Mouse (Mus musculus): ENCODE results near the gene Urah. TPM values are rescaled to one million over a fixed set of nuclear protein-coding genes. Genes with fewer than 3 reads are reported as not detected.

The Urah gene
- total RNA-seq, 2 experiments from 2014 or later: 0.39 to 0.83 TPM

- intact Hi-C loops (cut with DNase I): loop anchor here (10.0 kb wide), 1 partner anchor 762 kb away; no protein-coding TSS in a partner anchor
- DNase-seq (ENCODE audit: low spot score): no peak
Measured at GRCm38 (mm10) chr7:140836243-140837115, 1.7 kb downstream of the Urah start.

- intact Hi-C loops (cut with DNase I): loop anchor here (10.0 kb wide), 1 partner anchor 765 kb away; no protein-coding TSS in a partner anchor
- no peak for DNase-seq (ENCODE audit: low spot score)
Measured at GRCm38 (mm10) chr7:140839556-140839955, 4.7 kb downstream of the Urah start.

GRCm38 (mm10) chr7:140840750-140841735 lies 6.2 kb downstream of the Urah start:
- DNase-seq (ENCODE audit: low spot score): no peak
- intact Hi-C loops (cut with DNase I): no loop called here

GRCm38 (mm10) chr7:140843806-140844205 lies 9.0 kb downstream of the Urah start:
- DNase-seq (ENCODE audit: low spot score): no peak
- intact Hi-C loops (cut with DNase I): loop anchor here (2.0 kb wide), 1 partner anchor 205 kb away; no protein-coding TSS in a partner anchor

GRCm38 (mm10) chr7:140844905-140845665 lies 10.3 kb downstream of the Urah start, which contains the start of gene Scgb1c1:
Gene Scgb1c1 (plus strand): TSS chr7:140845547.
- intact Hi-C loops (cut with DNase I): loop anchor here (1.0 to 5.0 kb wide), 3 partner anchors 58 to 332 kb away; no protein-coding TSS in a partner anchor
- peak; percentile 67 for DNase-seq (ENCODE audit: low spot score)

GRCm38 (mm10) chr7:140845683-140846082 lies 10.9 kb downstream of the Urah start:
- no peak for DNase-seq (ENCODE audit: low spot score)
- intact Hi-C loops (cut with DNase I): loop anchor here (1.0 to 5.0 kb wide), 3 partner anchors 58 to 332 kb away; no protein-coding TSS in a partner anchor

- DNase-seq (ENCODE audit: low spot score): no peak
- intact Hi-C loops (cut with DNase I): loop anchor here (5.0 kb wide), 1 partner anchor 331 kb away; no protein-coding TSS in a partner anchor
Measured at GRCm38 (mm10) chr7:140846676-140847075, 11.9 kb downstream of the Urah start.

GRCm38 (mm10) chr7:140847755-140848580 lies 13.2 kb downstream of the Urah start, which contains the start of gene Odf3:
Gene Odf3 (plus strand): TSS chr7:140847805.
- no peak for DNase-seq (ENCODE audit: low spot score)
- intact Hi-C loops (cut with DNase I): loop anchor here (5.0 kb wide), 1 partner anchor 329 kb away; no protein-coding TSS in a partner anchor

GRCm38 (mm10) chr7:140848591-140848990 lies 13.8 kb downstream of the Urah start:
- intact Hi-C loops (cut with DNase I): loop anchor here (5.0 kb wide), 1 partner anchor 329 kb away; no protein-coding TSS in a partner anchor
- DNase-seq (ENCODE audit: low spot score): no peak

GRCm38 (mm10) chr7:140851916-140852315 lies 17.1 kb downstream of the Urah start:
- intact Hi-C loops (cut with DNase I): no loop called here
- DNase-seq (ENCODE audit: low spot score): no peak

GRCm38 (mm10) chr7:140853386-140853785 lies 18.6 kb downstream of the Urah start:
- no peak for DNase-seq (ENCODE audit: low spot score)
- intact Hi-C loops (cut with DNase I): no loop called here

GRCm38 (mm10) chr7:140854483-140854882 lies 19.7 kb downstream of the Urah start:
- intact Hi-C loops (cut with DNase I): no loop called here
- DNase-seq (ENCODE audit: low spot score): no peak

- intact Hi-C loops (cut with DNase I): no loop called here
- DNase-seq (ENCODE audit: low spot score): no peak
Measured at GRCm38 (mm10) chr7:140855181-140855580, 20.4 kb downstream of the Urah start.

GRCm38 (mm10) chr7:140855860-140856784 lies 21.3 kb downstream of the Urah start, which contains the start of gene Gm45785:
Gene Gm45785 (minus strand): TSS chr7:140856331.
- DNase-seq (ENCODE audit: low spot score): peak; percentile 82
- intact Hi-C loops (cut with DNase I): no loop called here

GRCm38 (mm10) chr7:140856785-140857549 lies 22.1 kb downstream of the Urah start, which contains the start of gene Ric8a:
Gene Ric8a (plus strand): TSS chr7:140856957.
- intact Hi-C loops (cut with DNase I): loop anchor here (1.0 kb wide), 1 partner anchor 25 kb away; the partner anchor contains the start of gene Sirt3

More at GRCm38 (mm10) chr7:140856785-140857549, 22.1 kb downstream of the Urah start, which contains the start of gene Ric8a:
- DNase-seq (ENCODE audit: low spot score): peak; percentile 89
